Mouse (Mus musculus) cerebellum, adult 2 months (tissue): ENCODE data around the gene Cdk9.

Source experiments
- CTCF ChIP-seq: fragments of 200-500 bp; IDR thresholded peaks from 2 replicates; pipeline ENCODE4 v1.5.1; 2011; ENCODE audit warnings: low read depth, mild to moderate bottlenecking, control low read depth, low read length, moderate library complexity, borderline replicate concordance; ENCODE audit not compliant: insufficient read depth
- POLR2A ChIP-seq: fragments of 200-500 bp; IDR thresholded peaks from 2 replicates; pipeline ENCODE4 v1.6.1; 2011; ENCODE audit warnings: low read length, control low read depth, borderline replicate concordance; ENCODE audit not compliant: insufficient read depth

GRCm38 (mm10) chr2:32712586-32712933, 316 bp downstream of the Cdk9 start:
- TF ChIP-seq CTCF = no peak
- TF ChIP-seq POLR2A = no peak; the same call in 1 of the 2 replicates
